Mouse (Mus musculus) c-Kit-positive CD71-negative TER-119-negative erythroid progenitor cells, embryonic 14.5 days (primary cell): Measurements from ENCODE around the gene Robo1.

Source experiments
- DNase-seq: peaks from one replicate; pipeline ENCODE4 v3.0.0-alpha.2; 2013; ENCODE audit warnings: low read depth

Robo1 gene

GRCm38 (mm10) chr16:72828381-72828780 lies 520.3 kb downstream of the Robo1 start:
- DNase-seq: no peak

DNA sequence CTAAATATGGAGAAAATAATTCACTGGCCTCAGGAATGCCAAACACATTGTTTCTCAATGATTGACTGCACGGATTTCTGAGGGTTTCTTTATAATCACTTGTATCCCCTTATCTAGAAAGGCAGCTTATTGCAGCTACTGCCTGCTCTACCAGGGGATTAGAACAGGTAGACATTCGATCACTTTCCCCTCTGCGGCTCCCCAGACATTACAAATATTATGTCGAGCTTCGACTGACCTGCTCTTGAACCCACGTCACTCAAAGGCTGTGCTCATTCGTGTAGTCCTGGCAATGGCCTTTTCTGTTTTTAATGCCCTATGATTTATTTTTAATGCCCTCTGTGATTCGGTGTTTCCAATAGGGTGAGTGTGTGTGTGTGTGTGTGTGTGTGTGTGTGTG lies 521.4 kb downstream of the Robo1 start:
- no peak for DNase-seq

DNA sequence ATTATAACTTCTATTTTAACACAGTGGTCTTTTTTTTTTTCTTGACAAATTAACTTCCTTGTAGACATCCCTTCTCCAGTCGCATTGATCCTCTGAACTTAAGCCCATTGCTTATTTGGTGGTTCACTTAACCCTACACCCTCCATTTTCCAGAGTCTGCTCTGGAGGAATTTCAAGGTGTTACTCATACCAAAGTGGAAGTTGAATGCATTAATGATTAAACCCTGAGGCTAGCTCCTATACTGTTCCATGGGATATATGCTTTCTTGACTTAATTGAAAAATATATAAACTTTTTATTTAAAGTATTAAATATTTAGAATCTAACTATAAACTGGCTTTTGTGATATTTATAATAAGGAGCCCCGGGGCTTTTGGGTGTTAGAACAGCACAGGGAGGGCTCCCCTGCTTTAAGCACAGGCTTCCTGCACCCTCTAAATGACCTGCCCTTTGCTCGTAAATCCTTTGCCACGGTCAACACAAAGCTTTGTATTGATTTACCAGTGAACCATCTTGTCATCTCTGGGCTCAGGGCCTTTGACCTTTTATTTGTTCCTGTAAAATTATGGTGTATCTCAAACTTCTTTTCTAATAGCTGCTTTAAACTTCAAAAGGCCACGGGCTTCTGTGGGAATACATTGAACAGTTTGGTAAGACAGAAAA lies 522.4 kb downstream of the Robo1 start:
- no peak for DNase-seq

DNA sequence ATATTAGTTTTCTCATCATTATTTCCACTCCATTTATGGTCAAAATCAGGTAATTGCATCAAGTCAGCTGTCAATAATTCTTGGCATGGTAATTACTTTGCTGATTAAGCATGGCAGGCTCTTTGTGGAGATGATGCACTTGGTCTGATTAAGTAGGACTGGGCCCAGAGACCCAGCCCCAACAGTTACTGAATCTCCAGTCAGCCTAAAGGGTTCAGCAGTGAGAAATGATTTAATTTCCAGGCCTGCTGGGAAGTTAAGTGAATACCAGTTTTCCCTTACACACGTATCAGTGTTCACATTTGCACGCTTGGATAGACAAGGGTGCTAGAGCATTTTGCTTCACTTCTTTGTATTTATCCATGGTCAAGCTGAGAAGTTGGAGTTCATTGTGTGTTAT lies 526.2 kb downstream of the Robo1 start:
- no peak for DNase-seq

- no peak for DNase-seq
Measured at GRCm38 (mm10) chr16:72839031-72839430, 530.9 kb downstream of the Robo1 start.

- no peak for DNase-seq
Measured at GRCm38 (mm10) chr16:72841066-72841465, 533.0 kb downstream of the Robo1 start.

GRCm38 (mm10) chr16:72854101-72854500 lies 546.0 kb downstream of the Robo1 start:
- DNase-seq: no peak

- no peak for DNase-seq
Measured at GRCm38 (mm10) chr16:72854809-72855503, 546.9 kb downstream of the Robo1 start.

- no peak for DNase-seq
Measured at GRCm38 (mm10) chr16:72861707-72862277, 553.7 kb downstream of the Robo1 start.

- no peak for DNase-seq
Measured at GRCm38 (mm10) chr16:72866011-72866410, 557.9 kb downstream of the Robo1 start.

DNA sequence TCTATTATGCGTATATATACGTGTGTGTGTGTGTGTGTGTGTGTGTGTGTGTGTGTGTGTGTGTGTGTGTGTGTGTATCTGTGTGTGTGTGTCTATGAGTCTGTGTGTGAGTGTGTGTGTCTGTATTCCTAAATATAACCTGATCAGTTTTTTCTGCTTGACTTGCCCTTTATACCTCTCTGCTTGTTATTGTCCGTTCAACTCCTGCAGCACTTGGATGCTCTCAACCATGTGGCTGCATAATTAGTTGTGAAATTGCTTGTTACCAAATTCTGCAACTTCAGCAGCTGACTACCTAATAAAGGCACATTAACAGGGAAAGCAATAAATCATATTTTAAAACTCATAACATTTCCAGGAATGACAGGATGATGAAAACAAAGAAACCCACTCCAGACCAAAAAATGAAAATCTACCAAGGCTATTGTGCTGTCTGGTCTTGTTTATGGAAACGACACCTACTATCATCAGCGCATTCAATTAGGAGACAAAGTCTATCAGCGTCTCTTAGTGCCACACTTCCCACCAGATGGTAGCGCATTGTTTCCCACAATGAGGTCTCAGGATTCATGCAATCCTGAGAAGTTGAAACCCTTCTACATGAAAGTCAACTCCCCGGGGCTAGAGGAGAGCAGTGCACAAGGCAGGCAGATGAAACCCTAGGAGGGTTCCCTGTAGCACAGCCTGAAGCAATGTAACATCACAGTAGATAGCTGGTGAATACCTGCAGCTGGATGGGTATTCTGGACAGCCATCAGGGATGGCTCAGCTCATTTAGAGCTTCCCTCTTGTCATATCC lies 567.0 kb downstream of the Robo1 start:
- no peak for DNase-seq

DNA sequence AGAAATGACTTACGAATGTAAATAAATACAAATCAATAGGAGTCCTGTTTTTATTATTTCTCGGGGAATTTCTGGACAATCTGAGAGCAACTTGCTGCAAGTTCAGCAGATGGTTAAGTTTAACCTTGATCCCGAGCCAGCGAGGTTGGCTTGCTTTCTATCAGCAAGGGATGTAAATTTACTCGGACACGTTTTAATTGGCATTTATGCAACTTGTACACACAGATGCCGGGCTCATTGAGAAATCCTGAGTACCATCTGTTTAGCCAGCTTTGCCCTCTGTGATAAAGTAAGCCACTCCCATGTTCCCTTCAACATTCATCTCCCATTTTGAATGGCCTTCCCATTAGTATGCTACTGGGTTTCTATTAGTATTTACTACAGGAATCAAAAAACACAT lies 580.0 kb downstream of the Robo1 start:
- no peak for DNase-seq

DNA sequence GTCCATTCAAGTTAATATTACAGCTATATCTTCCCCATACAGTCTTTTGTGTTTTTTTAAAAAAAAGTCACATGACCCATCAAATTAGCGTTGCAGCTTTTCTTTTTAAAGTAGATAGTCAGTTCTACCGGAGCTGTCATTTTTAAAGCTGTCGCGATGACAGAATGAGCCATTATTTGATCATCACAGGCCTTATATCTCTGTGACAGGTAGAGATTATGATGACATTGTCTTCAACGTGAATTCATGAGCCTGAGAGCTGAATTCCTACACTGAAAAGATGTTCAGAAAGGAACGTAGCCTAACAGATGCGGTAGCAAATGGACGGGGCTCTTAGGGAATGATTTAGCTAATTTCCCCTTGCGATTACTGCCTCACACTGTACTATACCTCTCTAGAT lies 581.3 kb downstream of the Robo1 start:
- no peak for DNase-seq

GRCm38 (mm10) chr16:72897125-72897524 lies 589.0 kb downstream of the Robo1 start:
- DNase-seq: no peak

GRCm38 (mm10) chr16:72908895-72909294 lies 600.8 kb downstream of the Robo1 start:
- DNase-seq: no peak

DNA sequence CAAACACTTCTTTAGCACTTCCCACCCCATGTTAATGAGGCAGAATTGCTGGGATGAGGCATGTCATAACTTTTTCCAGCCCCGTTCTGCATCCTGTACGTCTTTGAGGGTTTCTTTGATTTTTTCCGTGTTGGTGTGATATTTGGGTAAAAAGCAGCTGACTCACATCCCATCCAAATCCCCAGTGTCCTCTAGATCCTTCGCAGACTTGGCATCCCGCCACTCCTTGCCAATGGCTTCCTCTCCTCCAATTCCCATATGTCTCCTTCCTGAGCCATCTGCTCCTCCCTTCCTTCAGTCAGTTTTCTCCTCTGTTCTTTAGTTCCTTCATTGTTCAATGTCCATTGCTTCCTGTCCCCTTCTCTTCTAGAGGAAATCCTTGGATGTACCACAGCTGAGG lies 605.0 kb downstream of the Robo1 start:
- DNase-seq: no peak

DNA sequence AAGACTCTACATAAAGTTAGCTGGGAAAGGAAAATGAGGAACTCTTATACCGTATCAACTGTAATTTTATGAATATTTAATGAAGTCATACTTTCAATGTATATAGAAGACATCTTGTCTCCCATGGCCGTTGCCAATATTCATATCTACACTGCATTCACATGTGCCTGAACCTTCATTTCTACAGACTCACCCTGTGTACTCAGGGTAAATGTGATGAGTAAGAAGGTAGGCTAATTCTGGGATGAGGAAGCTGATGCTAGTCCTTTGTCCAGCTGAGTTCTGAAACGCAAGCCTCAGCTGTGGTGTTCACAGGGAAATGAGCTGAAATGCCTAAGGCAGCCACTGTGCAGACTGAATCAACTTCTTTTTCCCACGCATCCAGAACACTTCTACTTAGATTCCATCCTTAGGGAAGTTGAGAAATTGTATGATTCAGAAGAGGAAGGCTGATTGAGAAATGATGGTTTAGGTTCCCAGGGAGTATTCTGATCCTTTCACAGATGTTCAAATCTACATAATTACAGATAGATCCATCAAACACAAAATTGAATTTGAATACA lies 606.0 kb downstream of the Robo1 start:
- DNase-seq: no peak

GRCm38 (mm10) chr16:72920013-72920412 lies 611.9 kb downstream of the Robo1 start:
- DNase-seq: no peak

DNA sequence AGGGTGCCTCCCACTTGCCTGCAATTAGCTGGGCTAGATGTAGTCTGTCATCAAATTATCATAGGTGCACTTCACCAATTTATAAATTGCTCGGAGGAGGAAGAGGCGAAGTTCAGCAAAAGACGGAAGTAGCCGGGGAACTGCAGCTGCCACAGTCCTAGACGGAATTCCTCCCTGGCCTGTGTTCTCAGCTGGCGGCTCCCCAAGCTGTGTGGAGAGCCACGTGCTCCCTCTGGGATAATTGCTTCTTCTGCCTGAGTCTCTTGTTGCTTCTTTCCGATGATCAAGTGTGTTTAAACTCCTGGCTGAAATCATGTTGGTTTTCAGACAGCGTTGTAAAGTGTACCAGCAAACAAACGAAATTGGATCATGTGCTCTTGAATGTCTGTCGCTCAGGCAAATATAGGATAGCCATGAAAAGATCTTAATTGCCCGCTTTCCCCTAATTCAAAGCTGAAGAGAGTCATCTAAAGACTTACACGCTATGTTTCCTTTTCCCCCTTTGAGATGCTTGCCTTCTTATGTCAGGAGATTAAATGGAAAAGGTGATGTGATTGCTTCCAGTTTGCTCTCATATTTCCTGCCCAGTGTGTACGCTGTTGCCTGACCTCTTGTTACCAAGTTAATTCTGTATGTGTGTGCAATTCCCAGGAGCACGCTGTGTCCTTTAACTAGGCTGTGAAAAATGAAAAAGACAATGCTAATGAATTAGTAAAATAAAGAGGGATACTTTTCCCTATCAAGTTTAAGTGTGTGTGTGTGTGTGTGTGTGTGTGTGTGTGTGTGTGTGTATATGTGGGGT lies 616.5 kb downstream of the Robo1 start:
- no peak for DNase-seq

DNA sequence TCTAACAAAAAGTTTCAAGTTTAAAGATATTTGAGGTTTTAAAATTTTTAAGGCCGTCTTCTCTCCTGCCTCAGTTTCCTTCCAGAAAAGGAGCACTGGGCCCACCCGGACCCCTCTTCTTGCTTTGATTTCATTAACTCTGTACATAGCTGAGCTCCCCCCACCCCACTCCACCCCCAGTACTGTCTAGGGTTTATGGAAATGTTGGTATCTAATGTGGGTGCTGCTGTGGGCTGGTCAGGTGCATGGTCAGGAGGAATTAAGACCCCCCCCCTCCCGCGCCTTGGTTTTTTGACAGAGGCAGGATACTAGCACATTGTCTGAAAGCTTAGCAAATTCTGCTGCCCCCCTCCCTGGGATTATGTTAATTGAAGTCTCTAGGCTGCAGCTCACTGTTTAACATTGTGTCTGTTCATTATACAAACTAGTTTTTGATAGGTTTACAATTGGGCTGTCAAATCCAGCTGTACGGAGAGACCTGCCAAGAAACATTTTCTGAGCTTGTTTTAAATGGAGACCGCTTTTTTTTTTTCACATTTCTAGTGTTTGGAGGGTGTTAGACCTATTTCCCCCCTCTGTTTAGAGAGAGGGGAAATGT lies 620.5 kb downstream of the Robo1 start:
- DNase-seq: no peak

DNA sequence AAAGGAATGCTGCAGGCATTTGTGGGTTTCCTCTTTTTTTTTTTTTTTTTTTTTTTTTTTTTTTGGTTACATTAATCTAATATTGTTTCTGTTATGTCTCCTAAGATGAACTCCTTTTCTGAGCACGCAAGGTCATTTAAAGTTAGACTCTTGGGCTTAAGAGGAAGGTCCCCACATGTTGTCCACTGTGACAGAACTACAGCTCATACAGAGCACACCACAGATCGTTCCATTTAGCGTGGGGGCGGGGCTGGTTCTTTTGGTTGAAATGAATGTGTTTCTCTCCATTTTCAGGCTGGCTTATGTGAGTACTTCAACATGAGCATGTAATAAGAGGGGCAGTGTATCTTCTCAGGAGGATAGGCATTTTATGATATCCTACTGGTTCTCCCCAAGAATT lies 622.8 kb downstream of the Robo1 start:
- DNase-seq: no peak
